Mouse (Mus musculus) hindbrain, embryonic 16.5 days (tissue): ENCODE measurements around the gene Vgll4. TPM values are rescaled to one million over a fixed set of nuclear protein-coding genes. Genes with fewer than 3 reads are reported as not detected.

Source experiments
- ATAC-seq: fragments of 200-750 bp; cut with Nextera tagmentation; 2 replicates; pipeline ENCODE4 v1.8.0; 2017; ENCODE audit warnings: moderate TSS enrichment, moderate library complexity
- H3K27ac ChIP-seq: fragments of 300-500 bp; sonication (generic); 2 replicates; pipeline ENCODE4 v1.5.1; 2014; ENCODE audit warnings: low read depth, mild to moderate bottlenecking, control low read depth, low read length, moderate library complexity
- H3K27me3 ChIP-seq: fragments of 300-500 bp; sonication (generic); replicated peaks from 2 replicates; pipeline ENCODE4 v1.6.1; 2014; ENCODE audit warnings: low read length; ENCODE audit not compliant: control insufficient read depth, insufficient read depth
- H3K36me3 ChIP-seq: fragments of 300-500 bp; sonication (generic); 2 replicates; pipeline ENCODE4 v1.6.1; 2014; ENCODE audit warnings: mild to moderate bottlenecking, low read length, moderate library complexity, mixed read lengths; ENCODE audit not compliant: control insufficient read depth, insufficient read depth
- H3K4me1 ChIP-seq: fragments of 300-500 bp; sonication (generic); 2 replicates; pipeline ENCODE4 v1.6.1; 2014; ENCODE audit warnings: low read depth, low read length; ENCODE audit not compliant: control insufficient read depth, insufficient read depth
- H3K4me2 ChIP-seq: fragments of 300-500 bp; sonication (generic); 2 replicates; pipeline ENCODE4 v1.6.1; 2014; ENCODE audit warnings: mild to moderate bottlenecking, low read length, control low read depth, moderate library complexity
- H3K4me3 ChIP-seq: fragments of 300-500 bp; sonication (generic); 2 replicates; pipeline ENCODE4 v1.5.1; 2014; ENCODE audit warnings: mild to moderate bottlenecking, low read length, control low read depth, moderate library complexity
- H3K9ac ChIP-seq: fragments of 300-500 bp; sonication (generic); 2 replicates; pipeline ENCODE4 v1.6.1; 2014; ENCODE audit warnings: low read depth, mild to moderate bottlenecking, control low read depth, low read length, moderate library complexity
- H3K9me3 ChIP-seq: fragments of 300-500 bp; sonication (generic); 2 replicates; pipeline ENCODE4 v1.6.1; 2014; ENCODE audit warnings: mild to moderate bottlenecking, low read length, moderate library complexity; ENCODE audit not compliant: control insufficient read depth
- WGBS: fragments of 180-500 bp; shearing (Covaris S2); extraction: QIAGEN DNeasy Blood & Tissue Kit; methylation state at CpG from one replicate; pipeline ENCODE4 v1.1.7; 2014; 5-methylcytosine and 5-hydroxymethylcytosine counted together
- polyA plus RNA-seq: library from polyadenylated mRNA; unstranded; fragments of >200 nt; fragmentation: Nextera tagmentation; extraction: Ambion mirVana; gene quantifications from 2 replicates; pipeline ENCODE4 v1.2.1, GENCODE M21; 2015

The Vgll4 gene
- polyA plus RNA-seq = 60.2 and 62.0 TPM in 2 replicates

GRCm38 (mm10) chr6:114969213-114970120 lies at the start of gene Vgll4:
TSS of gene Vgll4 (minus strand) at chr6:114969994.
- Histone ChIP-seq H3K27me3 (no peaks in the 10 kb centered on the region), H3K9ac (peak within 1 kb of the TSS; percentile 85), H3K9me3 (no peaks in the 10 kb centered on the region), H3K27ac (peak within 1 kb of the TSS; percentile 81), H3K4me3 (peak within 1 kb of the TSS; percentile 78), H3K4me1 (peaks cover 11% of the 10 kb centered on the region), H3K36me3 (no peaks in the 10 kb centered on the region), H3K4me2 (peak within 1 kb of the TSS; percentile 94)
- WGBS = under 1% methylated on average over 79 of the region's 79 CpGs
- peak; percentile 66 for ATAC-seq

DNA sequence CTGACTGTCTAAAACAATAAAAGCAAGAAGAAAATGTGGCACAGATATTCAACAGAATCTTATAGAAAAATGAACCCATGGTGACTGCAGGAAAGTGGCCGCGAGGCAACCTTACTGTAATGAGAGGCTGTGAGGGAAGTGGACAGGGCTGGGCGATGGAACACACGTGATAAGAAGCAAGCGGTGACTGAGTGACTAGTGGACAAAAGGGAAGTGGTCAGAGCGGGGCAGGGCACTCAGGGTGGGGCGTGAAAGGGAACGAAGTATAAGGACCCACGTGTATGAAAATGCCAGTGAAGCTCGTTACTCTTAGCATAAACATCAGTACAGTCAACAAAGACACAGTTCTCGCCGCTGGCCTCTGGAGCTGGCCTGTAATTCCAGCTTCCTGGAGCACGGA lies 45.7 kb upstream of the Vgll4 start:
- Histone ChIP-seq H3K27ac (no peak overlapping the region), H3K4me2 (no peak overlapping the region), H3K4me3 (no peak overlapping the region), H3K36me3 (no peaks in the 10 kb centered on the region; the same call in none of the 2 replicates), H3K4me1 (no peaks in the 10 kb centered on the region), H3K9me3 (no peaks in the 10 kb centered on the region), H3K27me3 (no peaks in the 10 kb centered on the region), H3K9ac (no peak overlapping the region)
- WGBS = 92% methylated on average over 13 of the region's 13 CpGs
- no peak for ATAC-seq

DNA sequence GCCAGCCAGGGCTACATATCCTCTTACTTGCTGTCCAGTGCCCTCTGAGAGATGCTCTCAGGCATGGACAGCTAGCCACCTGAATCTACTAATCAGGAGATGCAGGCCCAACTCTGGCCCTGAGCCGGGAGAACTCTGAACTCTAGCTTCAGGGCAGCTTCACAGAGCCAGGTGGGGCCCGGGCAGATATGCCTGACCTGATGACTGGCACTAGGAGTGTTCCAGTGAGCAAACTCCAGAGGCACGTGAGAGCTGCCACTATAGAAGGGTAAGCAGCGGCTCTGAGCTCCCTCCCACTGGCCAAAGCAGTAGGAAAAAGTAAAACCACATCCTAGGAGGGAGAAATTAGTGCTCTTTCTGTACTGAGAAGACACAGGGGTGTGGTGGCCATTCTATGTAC lies 43.8 kb upstream of the Vgll4 start:
- no peak overlapping the region for H3K27ac ChIP-seq
- WGBS = 87% methylated on average over 4 of the region's 4 CpGs

DNA sequence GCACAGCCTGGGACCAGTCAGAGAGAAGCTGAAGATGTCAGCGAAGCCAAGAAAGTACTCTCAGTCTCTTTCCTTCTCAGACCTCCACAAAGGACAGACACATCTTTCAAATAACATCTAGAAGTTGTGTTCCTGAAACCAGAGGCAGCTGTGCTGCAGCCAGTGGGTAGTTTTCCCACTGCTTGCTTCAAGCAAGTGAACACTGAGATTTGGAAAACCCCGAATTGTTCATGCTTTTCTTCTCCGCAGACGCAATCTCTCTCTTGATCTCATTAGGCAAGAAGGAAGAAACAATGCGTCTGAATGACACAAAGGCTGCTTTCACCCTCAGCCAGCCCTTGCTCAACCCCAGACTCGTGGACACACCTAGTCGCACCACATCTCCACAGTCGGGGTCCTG lies 42.0 kb upstream of the Vgll4 start:
- ATAC-seq = no peak
- no peak overlapping the region for H3K9ac ChIP-seq
- no peak overlapping the region for H3K4me2 ChIP-seq
- 77% methylated on average over 8 of the region's 8 CpGs for WGBS
- no peaks in the 10 kb centered on the region for H3K9me3 ChIP-seq
- no peaks in the 10 kb centered on the region for H3K27me3 ChIP-seq
- no peak overlapping the region for H3K4me3 ChIP-seq
- H3K27ac ChIP-seq = no peak overlapping the region
- 0 out of 2 replicates have a peak, but pooled peaks cover 2% of the 10 kb centered on the region for H3K4me1 ChIP-seq
- H3K36me3 ChIP-seq = no peaks in the 10 kb centered on the region; the same call in 1 of the 2 replicates

More for the DNA sequence above, 43.8 kb upstream of the Vgll4 start:
- Histone ChIP-seq H3K9me3 (no peaks in the 10 kb centered on the region), H3K9ac (no peak overlapping the region), H3K4me1 (no peaks in the 10 kb centered on the region), H3K4me2 (no peak overlapping the region), H3K27me3 (no peaks in the 10 kb centered on the region), H3K36me3 (no peaks in the 10 kb centered on the region; the same call in none of the 2 replicates), H3K4me3 (no peak overlapping the region)
- no peak for ATAC-seq

GRCm38 (mm10) chr6:115010815-115011214 lies 41.0 kb upstream of the Vgll4 start:
- no peaks in the 10 kb centered on the region for H3K9me3 ChIP-seq
- no peak overlapping the region for H3K4me3 ChIP-seq
- no peak overlapping the region for H3K27ac ChIP-seq
- H3K9ac ChIP-seq = no peak overlapping the region
- no peak overlapping the region for H3K4me2 ChIP-seq
- WGBS = 91% methylated on average over 9 of the region's 9 CpGs
- no peaks in the 10 kb centered on the region for H3K27me3 ChIP-seq
- no peaks in the 10 kb centered on the region for H3K36me3 ChIP-seq
- H3K4me1 ChIP-seq = 0 out of 2 replicates have a peak, but pooled peaks cover 2% of the 10 kb centered on the region
- no peak for ATAC-seq

- WGBS = 80% methylated on average over 9 of the region's 9 CpGs
- Histone ChIP-seq H3K4me3 (no peak overlapping the region), H3K4me1 (0 out of 2 replicates have a peak, but pooled peaks cover 2% of the 10 kb centered on the region), H3K4me2 (no peak overlapping the region), H3K9ac (no peak overlapping the region), H3K9me3 (no peaks in the 10 kb centered on the region), H3K36me3 (no peaks in the 10 kb centered on the region), H3K27me3 (no peaks in the 10 kb centered on the region), H3K27ac (no peak overlapping the region)
- no peak for ATAC-seq
Measured at GRCm38 (mm10) chr6:115010304-115010703, 40.5 kb upstream of the Vgll4 start.

DNA sequence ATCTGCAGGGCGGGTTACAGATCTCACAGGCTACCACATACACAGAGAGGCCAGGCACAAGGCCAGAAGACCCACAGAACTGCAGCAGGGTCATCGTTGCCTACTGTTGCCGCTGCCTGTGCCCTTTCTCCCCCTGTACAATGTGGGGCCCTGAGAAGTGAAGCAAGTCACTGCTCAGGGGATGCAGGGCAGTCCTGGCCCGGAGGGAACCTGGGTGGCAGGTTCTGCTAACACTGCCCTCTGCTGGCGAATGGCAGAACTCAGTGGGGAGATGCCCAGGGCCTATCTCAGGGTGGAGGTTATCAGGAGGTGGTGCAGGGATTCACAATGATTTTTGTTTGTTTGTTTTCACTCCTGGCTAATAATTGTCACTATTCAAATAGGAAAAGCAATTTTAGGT lies 37.9 kb upstream of the Vgll4 start:
- H3K27me3 ChIP-seq = no peaks in the 10 kb centered on the region
- H3K36me3 ChIP-seq = no peaks in the 10 kb centered on the region
- H3K4me2 ChIP-seq = no peak overlapping the region
- no peak overlapping the region for H3K4me3 ChIP-seq
- no peaks in the 10 kb centered on the region for H3K9me3 ChIP-seq
- H3K9ac ChIP-seq = no peak overlapping the region
- WGBS = 30% methylated on average over 5 of the region's 5 CpGs
- 0 out of 2 replicates have a peak, but pooled peaks cover 2% of the 10 kb centered on the region for H3K4me1 ChIP-seq
- H3K27ac ChIP-seq = no peak overlapping the region
- 0 out of 2 replicates have a peak, but pooled peaks have one; percentile 68 for ATAC-seq

DNA sequence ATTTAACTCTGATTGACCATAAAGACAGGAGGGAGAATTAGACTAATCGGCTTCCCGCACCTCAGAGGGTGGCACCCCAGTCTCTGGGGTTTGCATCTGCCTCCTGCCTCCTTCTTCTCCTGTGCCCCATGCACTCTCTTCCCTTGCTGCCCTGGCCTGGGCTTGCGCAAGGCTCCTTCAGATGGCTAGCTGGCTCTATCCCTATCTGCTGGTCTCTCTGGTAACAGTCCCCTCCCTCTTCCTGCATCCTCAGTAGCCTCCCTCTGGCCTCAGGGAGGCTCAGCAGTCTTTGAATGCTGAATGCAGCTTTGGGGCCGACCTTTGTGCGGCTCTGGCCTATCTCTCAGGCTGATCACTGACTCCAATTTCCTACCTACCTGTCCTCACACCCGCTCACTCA lies 37.2 kb upstream of the Vgll4 start:
- WGBS = 65% methylated on average over 6 of the region's 6 CpGs

DNA sequence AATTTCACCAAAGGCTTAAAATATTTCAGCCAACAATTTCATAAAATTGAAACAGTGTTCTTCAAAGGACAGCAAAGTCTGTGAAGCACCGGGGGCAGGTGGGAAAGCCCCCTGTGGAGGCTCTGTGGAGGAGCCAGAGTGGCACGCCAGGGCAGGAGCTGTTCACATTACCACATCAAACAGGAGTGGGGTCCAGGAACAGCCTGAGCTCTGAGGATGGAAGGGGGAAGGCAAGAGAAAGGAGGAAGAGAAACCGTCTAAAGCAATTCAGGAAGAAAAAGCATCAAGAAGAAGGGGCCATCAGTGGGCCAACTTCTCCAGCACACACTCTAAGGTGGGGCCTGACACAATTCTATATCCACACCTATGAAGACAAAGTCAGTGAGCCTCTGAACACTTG lies 36.3 kb upstream of the Vgll4 start:
- H3K4me3 ChIP-seq = no peak overlapping the region
- 0 out of 2 replicates have a peak, but pooled peaks cover 2% of the 10 kb centered on the region for H3K4me1 ChIP-seq
- no peak overlapping the region for H3K4me2 ChIP-seq
- H3K9me3 ChIP-seq = no peaks in the 10 kb centered on the region
- no peaks in the 10 kb centered on the region for H3K36me3 ChIP-seq
- no peak overlapping the region for H3K27ac ChIP-seq
- no peak overlapping the region for H3K9ac ChIP-seq
- no peaks in the 10 kb centered on the region for H3K27me3 ChIP-seq
- WGBS = 81% methylated on average over 3 of the region's 3 CpGs
- ATAC-seq = no peak

More for the DNA sequence above, 37.2 kb upstream of the Vgll4 start:
- H3K36me3 ChIP-seq = no peaks in the 10 kb centered on the region
- H3K9ac ChIP-seq = no peak overlapping the region
- 0 out of 2 replicates have a peak, but pooled peaks cover 2% of the 10 kb centered on the region for H3K4me1 ChIP-seq
- no peaks in the 10 kb centered on the region for H3K9me3 ChIP-seq
- no peaks in the 10 kb centered on the region for H3K27me3 ChIP-seq
- H3K4me2 ChIP-seq = no peak overlapping the region
- ATAC-seq = no peak
- no peak overlapping the region for H3K27ac ChIP-seq
- H3K4me3 ChIP-seq = no peak overlapping the region
